Mouse (Mus musculus) MEL (cell line): Measurements from ENCODE around the gene Adarb1. TPM values are rescaled to one million over a fixed set of nuclear protein-coding genes. Genes with fewer than 3 reads are reported as not detected.

ENCODE experiments used
- DNase-seq: peaks from one replicate; pipeline ENCODE4 v3.0.0; 2011; ENCODE audit warnings: low read depth, low spot score
- H3K27ac ChIP-seq: 2 replicates; pipeline ENCODE4 v1.5.1; 2012; ENCODE audit warnings: low read depth, mild to moderate bottlenecking, control low read depth, low read length, moderate library complexity; ENCODE audit not compliant: control insufficient read depth
- H3K27me3 ChIP-seq, 2 experiments: fragments of 150-350 bp in 1 of 2; sonication (generic) in 1 of 2; 2 replicates each; pipeline ENCODE4 v1.6.1; 2012; ENCODE audit warnings: low read length in 2 of 2, mild to moderate bottlenecking in 2 of 2, improper control_type of control experiment in 1 of 2, moderate library complexity in 1 of 2; ENCODE audit not compliant: insufficient read depth in 2 of 2, control insufficient read depth in 1 of 2
- H3K36me3 ChIP-seq, 2 experiments: 2 replicates each; pipeline ENCODE4 v1.6.1; 2012 to 2014; ENCODE audit warnings: low read length in 2 of 2, improper control_type of control experiment in 1 of 2, inconsistent platforms in 1 of 2, mild to moderate bottlenecking in 1 of 2; ENCODE audit not compliant: insufficient read depth in 2 of 2, control insufficient read depth in 1 of 2
- H3K4me1 ChIP-seq, 2 experiments: fragments of 150-350 bp in 1 of 2; sonication (generic) in 1 of 2; 2 replicates each; pipeline ENCODE4 v1.6.1; 2012; ENCODE audit warnings: low read length in 2 of 2, improper control_type of control experiment in 1 of 2, mild to moderate bottlenecking in 1 of 2; ENCODE audit not compliant: insufficient read depth in 2 of 2, control insufficient read depth in 1 of 2
- H3K4me3 ChIP-seq, 2 experiments: fragments of 150-350 bp in 1 of 2; sonication (generic) in 1 of 2; 2 replicates each; pipeline ENCODE4 v1.5.1; 2012; ENCODE audit warnings: low read depth in 2 of 2, low read length in 2 of 2, mild to moderate bottlenecking in 2 of 2, moderate library complexity in 2 of 2, control low read depth in 1 of 2, improper control_type of control experiment in 1 of 2; ENCODE audit not compliant: control insufficient read depth in 1 of 2, insufficient read depth in 1 of 2
- H3K79me2 ChIP-seq: 2 replicates; pipeline ENCODE4 v1.6.1; 2012; ENCODE audit warnings: mild to moderate bottlenecking, low read length, moderate library complexity; ENCODE audit not compliant: control insufficient read depth, poor library complexity, insufficient read depth
- H3K9ac ChIP-seq: 2 replicates; pipeline ENCODE4 v1.6.1; 2012; ENCODE audit warnings: low read depth, mild to moderate bottlenecking, control low read depth, low read length, moderate library complexity; ENCODE audit not compliant: control insufficient read depth, poor library complexity, severe bottlenecking
- H3K9me3 ChIP-seq: fragments of 150-350 bp; sonication (generic); replicated peaks from 2 replicates; pipeline ENCODE4 v1.6.1; 2012; ENCODE audit warnings: mild to moderate bottlenecking, low read length, improper control_type of control experiment, moderate library complexity; ENCODE audit not compliant: insufficient read depth
- CHD2 ChIP-seq: IDR thresholded peaks from 2 replicates; pipeline ENCODE4 v1.6.1; 2011; ENCODE audit warnings: low read length, improper control_type of control experiment
- CTCF ChIP-seq, 3 experiments: IDR thresholded peaks in 2 of 3; conservative IDR thresholded peaks in 1 of 3; 2 replicates each; pipeline ENCODE4 v1.5.1; 2011 to 2012; ENCODE audit warnings: low read length in 3 of 3, low read depth in 2 of 3, mild to moderate bottlenecking in 2 of 3, improper control_type of control experiment in 1 of 3, inconsistent platforms in 1 of 3, mixed read lengths in 1 of 3, moderate library complexity in 1 of 3; ENCODE audit not compliant: control insufficient read depth in 1 of 3, insufficient read depth in 1 of 3, poor library complexity in 1 of 3, severe bottlenecking in 1 of 3
- ELF1 ChIP-seq: IDR thresholded peaks from 2 replicates; pipeline ENCODE4 v1.6.1; 2014; ENCODE audit warnings: low read depth, mild to moderate bottlenecking, inconsistent platforms, low read length, improper control_type of control experiment, moderate library complexity
- EP300 ChIP-seq, 2 experiments: IDR thresholded peaks; 2 replicates each; pipeline ENCODE4 v1.6.1; 2011; ENCODE audit warnings: improper control_type of control experiment in 2 of 2, low read length in 2 of 2, low read depth in 1 of 2, mild to moderate bottlenecking in 1 of 2
- HCFC1 ChIP-seq: IDR thresholded peaks from 2 replicates; pipeline ENCODE4 v1.6.1; 2012; ENCODE audit warnings: low read depth, mild to moderate bottlenecking, inconsistent platforms, low read length, improper control_type of control experiment, moderate library complexity
- JUND ChIP-seq: IDR thresholded peaks from 2 replicates; pipeline ENCODE4 v1.6.1; 2011; ENCODE audit warnings: low read depth, mild to moderate bottlenecking, improper control_type of control experiment, low read length
- KAT2A ChIP-seq: conservative IDR thresholded peaks from 2 replicates; pipeline ENCODE4 v1.6.1; 2012; ENCODE audit warnings: low read depth, low read length, improper control_type of control experiment, inconsistent platforms
- MAX ChIP-seq: IDR thresholded peaks from 2 replicates; pipeline ENCODE4 v1.6.1; 2011; ENCODE audit warnings: low read length, improper control_type of control experiment
- MAZ ChIP-seq: IDR thresholded peaks from 2 replicates; pipeline ENCODE4 v1.6.1; 2012; ENCODE audit warnings: low read depth, mild to moderate bottlenecking, inconsistent platforms, low read length, improper control_type of control experiment
- MEF2A ChIP-seq: IDR thresholded peaks from 2 replicates; pipeline ENCODE4 v1.6.1; 2014; ENCODE audit warnings: low read depth, mild to moderate bottlenecking, inconsistent platforms, low read length, improper control_type of control experiment; ENCODE audit not compliant: poor library complexity, insufficient replicate concordance, severe bottlenecking; ENCODE audit errors: extremely low read depth
- MXI1 ChIP-seq: IDR thresholded peaks from 2 replicates; pipeline ENCODE4 v1.6.1; 2011; ENCODE audit warnings: mild to moderate bottlenecking, low read depth, low read length, improper control_type of control experiment
- MYB ChIP-seq: IDR thresholded peaks from 2 replicates; pipeline ENCODE4 v1.6.1; 2011; ENCODE audit warnings: mild to moderate bottlenecking, low read depth, low read length, improper control_type of control experiment
- NELFE ChIP-seq: IDR thresholded peaks from 2 replicates; pipeline ENCODE4 v1.6.1; 2011; ENCODE audit warnings: low read depth, low read length, improper control_type of control experiment
- NRF1 ChIP-seq: IDR thresholded peaks from 2 replicates; pipeline ENCODE4 v1.6.1; 2014; ENCODE audit warnings: low read depth, mild to moderate bottlenecking, inconsistent platforms, low read length, improper control_type of control experiment, moderate library complexity; ENCODE audit not compliant: poor library complexity, insufficient read depth, severe bottlenecking
- POLR2A ChIP-seq, 2 experiments: IDR thresholded peaks; 2 replicates each; pipeline ENCODE4 v1.6.1; 2011 to 2012; ENCODE audit warnings: low read length in 2 of 2, mild to moderate bottlenecking in 2 of 2, control low read depth in 1 of 2, improper control_type of control experiment in 1 of 2, low read depth in 1 of 2, moderate library complexity in 1 of 2; ENCODE audit not compliant: control insufficient read depth in 1 of 2, insufficient read depth in 1 of 2, poor library complexity in 1 of 2
- POLR2AphosphoS5 ChIP-seq: IDR thresholded peaks from 2 replicates; pipeline ENCODE4 v1.6.1; 2012; ENCODE audit warnings: low read depth, borderline replicate concordance, mild to moderate bottlenecking, inconsistent platforms, low read length, moderate library complexity, mixed read lengths
- TAL1 ChIP-seq: IDR thresholded peaks from 2 replicates; pipeline ENCODE4 v1.6.1; 2012; ENCODE audit warnings: mild to moderate bottlenecking, inconsistent platforms, low read length, moderate library complexity, mixed read lengths
- TBP ChIP-seq: IDR thresholded peaks from 2 replicates; pipeline ENCODE4 v1.8.0; 2011; ENCODE audit warnings: low read depth, low read length, improper control_type of control experiment
- USF1 ChIP-seq: IDR thresholded peaks from 2 replicates; pipeline ENCODE4 v1.6.1; 2014; ENCODE audit warnings: low read depth, mild to moderate bottlenecking, inconsistent platforms, low read length, improper control_type of control experiment, moderate library complexity
- ZC3H11A ChIP-seq: IDR thresholded peaks from 2 replicates; pipeline ENCODE4 v1.6.1; 2012; ENCODE audit warnings: low read depth, mild to moderate bottlenecking, inconsistent platforms, low read length, improper control_type of control experiment
- ZNF384 ChIP-seq: IDR thresholded peaks from 2 replicates; pipeline ENCODE4 v1.6.1; 2012; ENCODE audit warnings: low read depth, mild to moderate bottlenecking, inconsistent platforms, low read length, improper control_type of control experiment
- polyA plus RNA-seq, 2 experiments: library from polyadenylated mRNA; stranded (reverse) in 1 of 2; unstranded in 1 of 2; fragments of >175 nt in 1 of 2; fragments of >200 nt in 1 of 2; gene quantifications; 2 replicates each; pipeline versions ENCODE4 v1.2.1 to v1.2.4; 2012; ENCODE audit warnings: low replicate concordance in 2 of 2, low read depth in 1 of 2; ENCODE audit not compliant: insufficient read length in 2 of 2, insufficient read depth in 1 of 2, missing spikeins in 1 of 2
- total RNA-seq: library from RNA; depleted of rRNA; stranded (reverse); fragments of 300-350 nt; gene quantifications from 2 replicates; pipeline ENCODE4 v1.2.3, GENCODE M21; 2012

The Adarb1 gene
- total and polyA plus RNA-seq, 3 experiments: 2.4 to 3.8 TPM; not detected in 1

DNA sequence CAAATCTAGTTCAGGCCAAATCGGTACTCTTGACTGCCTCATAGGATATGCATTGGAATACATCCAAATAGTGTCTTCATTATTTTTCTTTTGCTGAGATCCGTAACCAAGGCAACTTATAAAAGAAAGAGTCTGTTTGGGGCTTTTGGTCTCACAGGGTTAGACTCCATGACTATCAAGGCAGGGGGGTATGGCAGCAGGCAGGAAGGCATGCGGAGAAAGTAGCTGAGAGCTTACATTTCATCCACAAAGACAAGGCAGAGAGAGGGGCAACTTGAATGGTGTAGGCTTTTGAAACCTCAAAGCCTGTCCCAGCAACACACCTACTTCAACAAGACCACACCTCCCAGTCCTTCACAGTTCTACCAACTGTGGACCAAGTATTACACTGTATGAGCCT, 162.4 kb downstream of the Adarb1 start:
- no peak overlapping the region for H3K9ac ChIP-seq
- H3K4me3 ChIP-seq: no peak overlapping the region
- no peaks in the 10 kb centered on the region for H3K9me3 ChIP-seq
- H3K27me3 ChIP-seq: no peaks in the 10 kb centered on the region
- H3K79me2 ChIP-seq: peaks cover 9% of the 10 kb centered on the region
- no peak for DNase-seq
- H3K36me3 ChIP-seq: peaks cover 0 to 6% of the 10 kb centered on the region in 2 experiments; a peak in 1 of 4 replicates
- TF ChIP-seq ZC3H11A: no peak
- TF ChIP-seq EP300 (IDR thresholded peaks at IDR 0.05; ENCODE audit: low read depth in 1 of 2, low read length in 2 of 2): no peak
- no peak for TF ChIP-seq ZNF384
- no peak for TF ChIP-seq POLR2AphosphoS5
- TF ChIP-seq TBP: no peak
- no peak for TF ChIP-seq MAZ
- no peak for TF ChIP-seq NRF1
- no peak for TF ChIP-seq CHD2
- no peak for TF ChIP-seq TAL1
- no peak for TF ChIP-seq MAX
- no peak for TF ChIP-seq MEF2A
- TF ChIP-seq JUND: no peak
- TF ChIP-seq POLR2A (IDR thresholded peaks at IDR 0.05; ENCODE audit: control insufficient read depth in 1 of 2, insufficient read depth in 1 of 2, low read depth in 1 of 2, low read length in 2 of 2, poor library complexity in 1 of 2): no peak
- no peak for TF ChIP-seq NELFE
- no peak for TF ChIP-seq HCFC1
- TF ChIP-seq KAT2A: no peak
- TF ChIP-seq MYB: no peak
- TF ChIP-seq CTCF (IDR thresholded peaks at IDR 0.05 in 2 of 3, conservative IDR thresholded peaks at IDR 0.05 in 1 of 3; ENCODE audit: control insufficient read depth in 1 of 3, insufficient read depth in 1 of 3, low read depth in 2 of 3, low read length in 3 of 3, poor library complexity in 1 of 3, severe bottlenecking in 1 of 3): no peak
- peaks cover 3 to 14% of the 10 kb centered on the region in 2 experiments; a peak in 3 of 4 replicates for H3K4me1 ChIP-seq
- H3K27ac ChIP-seq: no peak overlapping the region

DNA sequence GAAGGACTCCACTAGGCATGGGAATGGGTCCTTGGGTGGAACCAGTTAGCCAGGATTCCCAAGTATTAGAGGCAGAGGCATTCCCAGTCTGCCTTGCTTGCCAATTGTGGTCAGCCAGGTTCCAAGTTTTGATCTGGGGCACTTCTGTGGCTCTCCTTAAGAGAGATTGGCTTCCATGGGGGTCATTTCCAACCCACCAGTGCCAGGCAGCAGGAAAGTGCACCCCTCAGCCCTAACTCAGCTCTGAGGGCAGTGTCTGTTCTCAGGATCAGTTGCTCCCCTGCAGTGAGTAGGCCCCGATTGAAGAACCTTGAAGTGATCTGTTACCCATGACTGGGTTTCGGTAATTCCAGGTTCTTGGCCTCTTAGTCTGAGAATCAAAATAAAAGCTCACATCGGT, 162.8 kb downstream of the Adarb1 start:
- TF ChIP-seq TAL1: no peak
- TF ChIP-seq MXI1: no peak
- no peak for TF ChIP-seq ELF1
- TF ChIP-seq USF1: no peak
- H3K9ac ChIP-seq: no peak overlapping the region
- no peaks in the 10 kb centered on the region for H3K9me3 ChIP-seq
- no peak overlapping the region for H3K4me3 ChIP-seq
- peaks cover 7% of the 10 kb centered on the region for H3K79me2 ChIP-seq
- H3K36me3 ChIP-seq: peaks cover 0 to 6% of the 10 kb centered on the region in 2 experiments; a peak in 1 of 4 replicates
- no peak overlapping the region for H3K27ac ChIP-seq
- H3K4me1 ChIP-seq: peaks cover 3 to 14% of the 10 kb centered on the region in 2 experiments; a peak in 3 of 4 replicates
- no peaks in the 10 kb centered on the region for H3K27me3 ChIP-seq
- no peak for DNase-seq
